Mouse (Mus musculus): ENCODE measurements around the gene Ncam1. TPM values are rescaled to one million over a fixed set of nuclear protein-coding genes. Genes with fewer than 3 reads are reported as not detected.

Ncam1 gene
- total RNA-seq, 2 experiments from 2014 or later, result 0.14 TPM; not detected in 1

- no peak for ATAC-seq (replicated peaks; ENCODE audit: low FRiP score, low TSS enrichment, poor library complexity, severe bottlenecking)
These were observed 311.7 kb downstream of the Ncam1 start for GRCm38 (mm10) chr9:49486805-49487656.

- ATAC-seq (replicated peaks; ENCODE audit: low FRiP score, low TSS enrichment, poor library complexity, severe bottlenecking), result peak; percentile 75
These were observed 312.8 kb downstream of the Ncam1 start, which contains the start of gene Ttc12 for GRCm38 (mm10) chr9:49485892-49486311. Gene Ttc12 (minus strand): TSS chr9:49486225.

- ATAC-seq (replicated peaks; ENCODE audit: low FRiP score, low TSS enrichment, poor library complexity, severe bottlenecking), result peak; percentile 23; the same call in 1 of the 2 replicates
These were observed 313.4 kb downstream of the Ncam1 start for GRCm38 (mm10) chr9:49485250-49485891.

- ATAC-seq (replicated peaks; ENCODE audit: low FRiP score, low TSS enrichment, poor library complexity, severe bottlenecking), result peak; percentile 74
These were observed 315.4 kb downstream of the Ncam1 start for GRCm38 (mm10) chr9:49483316-49483715.

GRCm38 (mm10) chr9:49472126-49472525 is 326.6 kb downstream of the Ncam1 start:
- no peak for ATAC-seq (replicated peaks; ENCODE audit: low FRiP score, low TSS enrichment, poor library complexity, severe bottlenecking)

- no peak for ATAC-seq (replicated peaks; ENCODE audit: low FRiP score, low TSS enrichment, poor library complexity, severe bottlenecking)
These were observed 327.8 kb downstream of the Ncam1 start for GRCm38 (mm10) chr9:49470946-49471345.

- ATAC-seq (replicated peaks; ENCODE audit: low FRiP score, low TSS enrichment, poor library complexity, severe bottlenecking), result no peak
These were observed 328.7 kb downstream of the Ncam1 start for GRCm38 (mm10) chr9:49470006-49470405.

GRCm38 (mm10) chr9:49456136-49456535 is 342.6 kb downstream of the Ncam1 start:
- no peak for ATAC-seq (replicated peaks; ENCODE audit: low FRiP score, low TSS enrichment, poor library complexity, severe bottlenecking)

- no peak for ATAC-seq (replicated peaks; ENCODE audit: low FRiP score, low TSS enrichment, poor library complexity, severe bottlenecking)
These were observed 346.3 kb downstream of the Ncam1 start for GRCm38 (mm10) chr9:49452396-49452795.
